Mouse (Mus musculus): Measurements from ENCODE around the gene St3gal4. TPM values are rescaled to one million over a fixed set of nuclear protein-coding genes. Genes with fewer than 3 reads are reported as not detected.

The St3gal4 gene
- polyA plus RNA-seq (2015; fragmentation: Nextera tagmentation; extraction: Ambion mirVana), result 39.2 and 39.4 TPM in 2 replicates

DNA sequence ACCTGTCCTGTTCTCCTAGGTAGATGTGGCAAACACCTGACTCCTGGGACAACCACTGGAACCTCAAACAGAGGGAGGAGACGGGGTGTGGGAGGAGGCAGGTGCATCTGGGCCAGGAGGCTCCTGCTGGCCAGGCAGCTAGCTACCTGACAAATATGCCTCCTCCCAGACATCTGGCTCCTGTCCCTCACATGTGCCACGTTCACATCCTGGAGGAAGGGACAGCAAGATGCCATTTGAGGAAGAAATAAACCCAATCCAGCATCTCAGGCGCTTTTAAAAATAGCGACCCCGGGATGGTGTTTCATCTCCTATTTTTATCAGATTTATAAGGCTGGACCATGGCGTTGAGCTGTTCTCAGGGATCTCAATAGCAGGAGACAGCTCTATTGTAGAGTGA is at the start of gene St3gal4:
Gene St3gal4, minus strand, starts transcription at position 101 of the 400 bp plus-strand sequence.
- no peak within 1 kb of the TSS for H3K4me2 ChIP-seq
- H3K9me3 ChIP-seq, result no peaks in the 10 kb centered on the region; the same call in 1 of the 2 replicates
- no peak within 1 kb of the TSS for H3K9ac ChIP-seq
- H3K4me3 ChIP-seq, result no peak within 1 kb of the TSS
- H3K27ac ChIP-seq, result peak within 1 kb of the TSS; percentile 93; the same call in 1 of the 2 replicates
- no peaks in the 10 kb centered on the region for H3K27me3 ChIP-seq
- peaks cover 14% of the 10 kb centered on the region for H3K36me3 ChIP-seq
- H3K4me1 ChIP-seq, result peaks cover 52% of the 10 kb centered on the region
- no peak for ATAC-seq (ENCODE audit: insufficient number of reproducible peaks, low FRiP score, low TSS enrichment, low read depth)
- WGBS, result 75% methylated on average over 6 of the region's 6 CpGs

DNA sequence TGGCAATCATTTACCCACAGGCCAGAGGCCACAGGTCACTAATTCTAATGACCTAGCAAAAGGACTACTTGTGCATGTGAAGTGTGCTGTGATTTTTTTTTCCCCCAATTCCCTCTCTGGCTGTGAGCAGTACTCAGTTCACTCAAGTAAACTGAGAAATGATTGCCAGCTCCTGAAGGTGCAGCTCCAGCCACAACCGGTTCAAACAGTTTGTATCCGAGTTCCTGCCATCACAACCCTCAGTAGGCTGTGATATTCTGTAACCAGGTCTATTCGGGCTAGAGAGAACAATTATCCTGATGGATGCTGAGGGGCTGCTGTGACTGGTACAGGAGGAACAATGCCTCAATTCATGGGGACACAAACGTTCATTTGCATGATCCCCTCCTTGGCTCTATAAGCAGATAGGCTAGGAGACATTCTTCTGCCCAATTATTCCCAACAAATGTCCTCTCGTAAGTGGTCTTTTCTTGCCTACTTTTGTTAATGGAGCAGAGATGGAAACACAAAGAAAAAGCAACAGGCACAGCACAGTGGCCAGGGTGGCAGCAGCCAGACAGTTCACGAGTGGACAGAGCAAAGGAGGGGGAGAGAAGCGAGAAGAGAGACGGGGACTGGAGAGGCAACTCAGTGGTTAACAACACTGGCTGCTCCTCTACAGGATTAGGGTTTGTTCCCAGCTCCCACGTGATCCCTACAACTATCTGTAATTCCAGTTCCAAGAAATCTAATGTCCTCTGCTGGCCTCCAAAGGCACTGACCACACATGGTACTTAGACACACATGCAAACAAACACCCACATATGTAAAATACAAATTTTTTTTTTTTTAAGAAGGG is 47.9 kb upstream of the St3gal4 start:
- WGBS, result 65% methylated on average over 9 of the region's 9 CpGs
- H3K9ac ChIP-seq, result no peak overlapping the region
- no peak for ATAC-seq (ENCODE audit: insufficient number of reproducible peaks, low FRiP score, low TSS enrichment, low read depth)

DNA sequence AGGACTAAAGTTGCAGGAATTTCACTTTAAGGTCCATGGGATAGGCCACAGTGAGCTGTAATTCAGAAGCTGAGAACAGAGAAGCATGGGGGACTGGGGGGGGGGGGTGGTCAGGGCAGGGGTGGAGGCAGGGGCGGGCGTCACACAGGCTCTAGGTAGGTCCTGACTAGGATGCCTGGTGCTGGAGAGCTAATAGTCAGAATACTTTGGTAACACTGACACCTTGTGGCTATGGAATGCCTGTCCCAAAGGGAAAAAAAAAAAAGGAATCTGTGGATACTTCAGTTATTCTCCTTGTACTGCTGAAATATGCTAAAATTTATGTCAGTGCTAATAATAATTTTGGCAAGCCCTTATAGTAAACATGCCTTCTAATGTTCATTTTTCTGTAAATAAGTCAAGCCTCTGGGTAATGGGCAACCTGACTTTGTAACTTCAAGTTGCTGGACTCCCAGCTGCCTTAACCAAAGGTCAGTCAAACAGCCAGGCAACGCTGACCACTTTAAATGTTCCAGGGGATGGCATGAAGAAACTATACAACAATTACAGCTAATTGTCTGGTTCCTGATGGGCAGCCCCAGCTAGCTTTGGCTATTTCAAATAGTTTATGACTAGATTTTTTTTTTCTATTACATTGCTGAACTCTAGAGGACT is 47.2 kb upstream of the St3gal4 start:
- H3K9me3 ChIP-seq, result no peaks in the 10 kb centered on the region
- H3K27me3 ChIP-seq, result no peaks in the 10 kb centered on the region
- H3K9ac ChIP-seq, result no peak overlapping the region
- no peaks in the 10 kb centered on the region for H3K4me1 ChIP-seq
- no peak overlapping the region for H3K27ac ChIP-seq
- no peak for ATAC-seq (ENCODE audit: insufficient number of reproducible peaks, low FRiP score, low TSS enrichment, low read depth)
- 25% methylated on average over 3 of the region's 3 CpGs for WGBS
- H3K36me3 ChIP-seq, result peaks cover 20% of the 10 kb centered on the region; the same call in 1 of the 2 replicates
- H3K4me3 ChIP-seq, result no peak overlapping the region
- H3K4me2 ChIP-seq, result no peak overlapping the region

More for the DNA sequence above, 47.9 kb upstream of the St3gal4 start:
- Histone ChIP-seq H3K4me3 (no peak overlapping the region), H3K4me1 (no peaks in the 10 kb centered on the region), H3K27ac (no peak overlapping the region), H3K27me3 (no peaks in the 10 kb centered on the region), H3K4me2 (no peak overlapping the region), H3K9me3 (no peaks in the 10 kb centered on the region), H3K36me3 (peaks cover 20% of the 10 kb centered on the region; the same call in 1 of the 2 replicates)

DNA sequence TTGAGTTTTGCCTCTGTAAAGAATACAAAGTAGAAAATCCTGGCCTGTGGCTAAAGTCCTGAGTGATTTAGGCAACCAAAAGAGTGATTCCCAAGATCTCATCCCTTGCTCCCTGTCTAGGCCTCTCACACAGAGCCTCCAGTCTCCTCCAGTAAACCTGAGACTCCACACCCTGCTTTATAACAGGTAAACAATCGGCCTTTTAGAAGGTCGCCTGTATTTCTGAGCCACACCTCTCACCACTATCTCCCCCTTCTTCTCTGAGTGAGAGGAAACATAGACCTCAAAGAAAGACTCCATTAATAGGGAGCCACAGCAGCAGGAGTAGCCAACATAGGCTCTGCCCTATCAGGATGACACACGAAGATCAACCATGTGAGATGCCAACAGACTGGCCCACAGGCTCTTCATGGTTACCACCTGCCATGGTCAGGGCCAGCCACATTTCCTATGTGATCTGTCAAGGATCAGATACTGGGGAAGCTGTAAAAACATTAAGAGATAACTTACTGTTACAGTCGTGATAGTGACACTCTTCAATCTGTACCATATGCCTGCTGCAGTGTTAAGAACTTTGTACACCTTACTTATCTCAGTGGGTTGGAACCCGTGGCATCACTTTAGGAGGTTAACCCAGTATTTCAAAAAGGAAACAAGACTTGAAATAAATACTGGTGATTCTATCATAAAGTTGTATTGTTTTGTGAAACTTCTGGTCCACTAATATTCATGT is 45.2 kb upstream of the St3gal4 start:
- Histone ChIP-seq H3K36me3 (peaks cover 13% of the 10 kb centered on the region; the same call in 1 of the 2 replicates), H3K9me3 (no peaks in the 10 kb centered on the region), H3K27me3 (no peaks in the 10 kb centered on the region), H3K9ac (no peak overlapping the region), H3K4me2 (no peak overlapping the region), H3K27ac (no peak overlapping the region), H3K4me3 (no peak overlapping the region), H3K4me1 (no peaks in the 10 kb centered on the region)
- WGBS, result 67% methylated on average over 5 of the region's 5 CpGs
- no peak for ATAC-seq (ENCODE audit: insufficient number of reproducible peaks, low FRiP score, low TSS enrichment, low read depth)

DNA sequence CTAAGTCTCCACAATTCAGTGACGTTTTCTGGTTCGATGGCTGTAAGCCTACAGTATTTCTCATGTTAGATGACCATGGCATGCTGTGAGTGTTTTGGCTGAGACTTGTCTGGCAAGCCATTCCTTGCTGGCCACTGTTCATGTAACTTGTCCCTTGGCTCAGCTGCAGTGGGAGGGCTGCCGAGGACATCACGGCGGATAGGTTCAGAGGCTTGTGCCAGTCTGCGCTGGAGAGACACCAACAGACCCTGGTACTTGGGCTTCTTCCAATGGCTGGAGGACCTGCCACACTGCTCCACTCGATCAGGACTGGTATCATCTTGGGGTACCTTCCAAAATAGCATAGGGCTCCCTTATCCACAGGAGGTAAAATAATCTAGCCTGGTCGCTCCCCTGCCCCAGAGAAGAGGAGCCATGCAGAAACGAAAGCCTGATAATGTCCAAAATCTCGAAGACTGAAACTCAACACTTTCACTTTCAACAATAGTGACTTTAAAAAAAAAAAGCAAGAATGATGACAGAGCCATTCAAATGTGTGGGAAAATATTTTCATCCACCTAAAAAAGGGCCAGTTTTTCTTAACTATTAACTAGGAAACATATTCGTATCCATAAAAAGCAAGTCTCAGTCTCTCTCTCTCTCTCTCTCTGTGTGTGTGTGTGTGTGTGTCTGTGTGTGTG is 44.1 kb upstream of the St3gal4 start:
- 89% methylated on average over 11 of the region's 11 CpGs for WGBS
- H3K4me2 ChIP-seq, result no peak overlapping the region
- no peak overlapping the region for H3K27ac ChIP-seq
- H3K9ac ChIP-seq, result no peak overlapping the region
- H3K36me3 ChIP-seq, result 0 out of 2 replicates have a peak, but pooled peaks cover 5% of the 10 kb centered on the region
- no peaks in the 10 kb centered on the region for H3K9me3 ChIP-seq
- H3K4me1 ChIP-seq, result no peaks in the 10 kb centered on the region
- H3K4me3 ChIP-seq, result no peak overlapping the region
- ATAC-seq (ENCODE audit: insufficient number of reproducible peaks, low FRiP score, low TSS enrichment, low read depth), result no peak
- no peaks in the 10 kb centered on the region for H3K27me3 ChIP-seq

DNA sequence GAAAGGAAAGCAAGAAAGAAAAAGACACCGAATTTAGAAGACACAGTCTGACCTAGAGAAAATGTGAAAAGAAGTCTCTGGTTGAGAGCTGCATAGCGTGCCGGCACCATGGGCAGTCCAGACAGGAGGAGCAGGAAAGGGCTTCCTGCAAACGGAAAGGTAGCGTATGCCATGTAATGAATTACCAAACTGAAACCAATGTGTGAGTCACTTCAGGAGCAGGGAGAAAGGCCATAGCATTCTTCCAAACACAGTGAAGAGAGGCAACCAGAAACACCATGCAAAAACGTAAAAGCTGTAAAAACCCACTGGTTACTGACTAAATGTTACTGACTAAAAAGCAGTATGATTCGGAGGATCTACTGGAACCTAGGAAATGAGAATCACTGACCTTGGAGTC is 42.7 kb upstream of the St3gal4 start:
- H3K4me1 ChIP-seq, result peaks cover 4% of the 10 kb centered on the region
- no peaks in the 10 kb centered on the region for H3K9me3 ChIP-seq
- ATAC-seq (ENCODE audit: insufficient number of reproducible peaks, low FRiP score, low TSS enrichment, low read depth), result no peak
- H3K36me3 ChIP-seq, result 0 out of 2 replicates have a peak, but pooled peaks cover 5% of the 10 kb centered on the region
- no peak overlapping the region for H3K4me3 ChIP-seq
- no peak overlapping the region for H3K27ac ChIP-seq
- H3K4me2 ChIP-seq, result no peak overlapping the region
- H3K27me3 ChIP-seq, result no peaks in the 10 kb centered on the region
- whole genome bisulfite sequencing, result 88% methylated on average over 7 of the region's 7 CpGs
- H3K9ac ChIP-seq, result no peak overlapping the region

DNA sequence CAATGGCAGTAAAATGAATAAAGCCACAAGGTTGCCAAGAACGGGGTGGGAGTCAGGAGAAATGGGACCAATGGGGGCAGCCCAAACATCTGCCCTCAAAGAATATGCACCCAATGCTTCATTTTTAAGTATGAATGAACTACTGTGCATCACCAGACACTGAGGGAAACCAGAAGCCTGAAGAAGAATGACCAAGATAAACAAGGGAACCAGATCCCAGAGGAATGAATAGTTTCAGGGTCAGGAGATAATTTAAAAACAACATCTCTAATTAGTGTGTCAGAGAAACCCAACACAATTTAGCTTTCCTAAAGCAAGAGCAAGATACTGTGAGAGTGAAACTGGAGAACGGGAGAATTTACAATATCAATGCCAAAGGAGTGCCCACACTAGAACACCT is 41.6 kb upstream of the St3gal4 start:
- H3K36me3 ChIP-seq, result 0 out of 2 replicates have a peak, but pooled peaks cover 5% of the 10 kb centered on the region
- H3K9ac ChIP-seq, result no peak overlapping the region
- WGBS, result 78% methylated on average over 2 of the region's 2 CpGs
- no peak for ATAC-seq (ENCODE audit: insufficient number of reproducible peaks, low FRiP score, low TSS enrichment, low read depth)
- peaks cover 13% of the 10 kb centered on the region for H3K4me1 ChIP-seq
- no peaks in the 10 kb centered on the region for H3K9me3 ChIP-seq
- H3K27ac ChIP-seq, result no peak overlapping the region
- H3K27me3 ChIP-seq, result no peaks in the 10 kb centered on the region
- no peak overlapping the region for H3K4me2 ChIP-seq
- no peak overlapping the region for H3K4me3 ChIP-seq

DNA sequence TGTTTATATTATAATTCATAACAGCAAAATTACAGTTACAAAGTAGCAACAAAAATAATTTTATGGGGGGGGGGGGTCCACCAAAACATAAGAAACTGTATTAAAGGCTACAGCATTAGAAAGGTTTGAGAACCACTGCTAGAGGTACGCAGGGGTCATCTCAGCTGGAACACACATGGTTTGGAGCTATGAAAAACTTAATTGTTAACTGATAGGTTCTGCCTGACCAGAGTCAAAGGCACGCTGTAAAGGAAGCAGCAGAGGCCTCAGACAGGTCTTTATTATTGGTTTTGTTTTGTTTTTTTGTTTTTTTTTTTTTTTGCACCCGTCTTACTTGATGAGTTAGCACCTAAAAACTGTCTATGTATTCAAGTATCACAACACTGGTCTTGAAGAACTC is 39.4 kb upstream of the St3gal4 start:
- Histone ChIP-seq H3K4me1 (peaks cover 13% of the 10 kb centered on the region), H3K9me3 (no peaks in the 10 kb centered on the region), H3K4me3 (no peak overlapping the region), H3K27ac (no peak overlapping the region), H3K27me3 (no peaks in the 10 kb centered on the region), H3K36me3 (0 out of 2 replicates have a peak, but pooled peaks cover 5% of the 10 kb centered on the region), H3K4me2 (no peak overlapping the region), H3K9ac (no peak overlapping the region)
- no peak for ATAC-seq (ENCODE audit: insufficient number of reproducible peaks, low FRiP score, low TSS enrichment, low read depth)
- WGBS, result 79% methylated on average over 3 of the region's 3 CpGs

DNA sequence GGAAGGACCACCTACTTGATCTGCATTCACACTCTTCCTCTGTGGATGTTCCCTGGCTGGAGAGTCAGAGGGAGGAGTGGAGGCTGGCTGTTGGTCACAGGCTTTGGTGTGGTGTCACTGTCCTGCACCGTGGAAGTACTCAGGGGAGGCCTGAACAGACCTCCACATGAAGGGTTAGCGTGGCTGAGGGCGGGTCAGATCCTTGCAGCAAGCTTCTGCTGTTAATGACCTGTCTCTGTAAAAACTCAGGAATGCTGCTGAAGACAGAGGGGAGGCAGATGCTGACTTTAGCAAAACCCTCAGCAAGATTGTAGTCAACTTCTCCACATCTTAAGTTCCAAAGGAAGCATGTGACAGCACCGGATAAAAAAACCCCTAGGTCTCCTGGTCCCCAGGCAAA is 37.8 kb upstream of the St3gal4 start:
- Histone ChIP-seq H3K27ac (peak overlapping the region; percentile 85), H3K36me3 (no peaks in the 10 kb centered on the region), H3K4me2 (no peak overlapping the region), H3K9me3 (no peaks in the 10 kb centered on the region), H3K4me1 (peaks cover 13% of the 10 kb centered on the region), H3K9ac (no peak overlapping the region), H3K4me3 (no peak overlapping the region), H3K27me3 (no peaks in the 10 kb centered on the region)
- ATAC-seq (ENCODE audit: insufficient number of reproducible peaks, low FRiP score, low TSS enrichment, low read depth), result no peak
- 50% methylated on average over 4 of the region's 4 CpGs for WGBS

DNA sequence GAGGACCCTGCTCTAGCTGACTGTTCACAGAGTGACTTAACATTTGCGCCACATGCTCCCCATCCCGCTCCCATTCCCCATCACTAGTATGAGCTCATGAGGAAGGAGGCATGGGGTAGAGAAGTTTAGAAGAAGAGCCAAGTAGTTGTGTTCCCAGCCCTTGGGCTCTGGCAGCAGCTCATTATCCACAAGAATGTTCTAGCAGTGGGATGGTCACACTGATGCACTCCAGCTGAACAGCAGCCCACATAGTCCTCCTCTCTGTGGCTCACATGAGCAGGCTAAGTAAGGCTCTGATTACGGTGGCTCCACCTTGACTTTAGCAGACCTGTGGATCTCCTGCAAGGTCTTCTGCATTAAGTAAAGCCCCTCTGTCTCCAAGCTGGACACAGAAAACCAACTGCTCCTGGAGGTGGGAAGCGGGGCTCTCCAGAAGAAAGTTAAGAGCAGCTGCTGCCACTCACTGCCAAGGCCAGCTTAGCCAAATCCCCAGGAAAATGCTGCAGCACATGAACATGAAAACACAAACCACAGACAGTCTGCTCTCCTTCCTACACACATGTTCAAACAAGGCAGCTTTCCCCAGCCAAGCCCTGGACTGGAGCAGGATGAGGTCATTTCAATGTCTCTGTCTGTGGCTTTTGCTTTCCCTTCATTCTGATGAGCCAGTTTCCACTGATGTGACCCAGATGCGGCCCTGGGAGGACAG is 37.1 kb upstream of the St3gal4 start:
- Histone ChIP-seq H3K4me2 (no peak overlapping the region), H3K9me3 (no peaks in the 10 kb centered on the region), H3K27me3 (no peaks in the 10 kb centered on the region), H3K4me1 (peaks cover 13% of the 10 kb centered on the region), H3K36me3 (no peaks in the 10 kb centered on the region), H3K9ac (no peak overlapping the region), H3K4me3 (no peak overlapping the region), H3K27ac (peak overlapping the region; percentile 85)
- ATAC-seq (ENCODE audit: insufficient number of reproducible peaks, low FRiP score, low TSS enrichment, low read depth), result peak; percentile 86
- WGBS, result 61% methylated on average over 5 of the region's 5 CpGs

DNA sequence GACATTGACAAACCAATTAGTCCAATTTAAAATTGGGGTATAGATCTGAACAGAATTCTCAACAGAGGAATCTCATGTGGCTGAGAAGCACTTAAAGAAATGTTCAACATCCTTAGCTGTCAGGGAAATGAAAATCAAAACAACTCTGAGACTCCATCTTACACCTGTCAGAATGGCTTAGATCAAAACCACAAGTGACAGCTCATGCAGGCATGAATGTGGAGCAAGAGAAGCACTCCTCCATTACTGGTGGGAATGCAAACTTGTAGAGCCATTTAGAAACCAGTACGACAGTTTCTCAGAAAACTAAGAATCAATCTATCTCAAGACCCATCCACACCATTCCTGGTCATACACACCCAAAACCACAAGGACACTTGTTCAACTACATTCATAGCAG is 33.9 kb upstream of the St3gal4 start:
- Histone ChIP-seq H3K27ac (no peak overlapping the region), H3K36me3 (no peaks in the 10 kb centered on the region), H3K9me3 (no peaks in the 10 kb centered on the region), H3K4me3 (no peak overlapping the region), H3K4me2 (no peak overlapping the region), H3K9ac (no peak overlapping the region), H3K4me1 (peaks cover 13% of the 10 kb centered on the region), H3K27me3 (no peaks in the 10 kb centered on the region)
- WGBS, result 87% methylated on average over 1 of the region's 1 CpGs
- ATAC-seq (ENCODE audit: insufficient number of reproducible peaks, low FRiP score, low TSS enrichment, low read depth), result no peak
